Mouse (Mus musculus): ENCODE results near the gene Magi1.

GRCm38 (mm10) chr6:94155996-94156395 is 127.7 kb downstream of the Magi1 start:
- TF ChIP-seq POLR2A (IDR thresholded peaks at IDR 0.05; ENCODE audit: insufficient read depth, low read depth, low read length) (no peak), CTCF (IDR thresholded peaks at IDR 0.05) (no peak), EP300 (IDR thresholded peaks at IDR 0.05; ENCODE audit: insufficient read depth, low read depth, low read length) (no peak)
